Mouse (Mus musculus) intestine, embryonic 15.5 days (tissue): ENCODE data around the gene Ago1. TPM values are rescaled to one million over a fixed set of nuclear protein-coding genes. Genes with fewer than 3 reads are reported as not detected.
A peak's percentile ranks its signal among the peaks of the same experiment; 100 is the strongest.

Source experiments
- ATAC-seq: fragments of 200-750 bp; cut with Nextera tagmentation; 2 replicates; pipeline ENCODE4 v1.8.0; 2017; ENCODE audit warnings: moderate TSS enrichment, moderate library complexity
- H3K27ac ChIP-seq: fragments of 300-500 bp; sonication (generic); 2 replicates; pipeline ENCODE4 v1.5.1; 2015; ENCODE audit warnings: mild to moderate bottlenecking, inconsistent platforms
- H3K27me3 ChIP-seq: fragments of 300-500 bp; sonication (generic); replicated peaks from 2 replicates; pipeline ENCODE4 v1.6.1; 2015; ENCODE audit warnings: inconsistent platforms
- H3K36me3 ChIP-seq: fragments of 300-500 bp; sonication (generic); 2 replicates; pipeline ENCODE4 v1.6.1; 2015; ENCODE audit warnings: inconsistent platforms
- H3K4me1 ChIP-seq: fragments of 300-500 bp; sonication (generic); replicated peaks from 2 replicates; pipeline ENCODE4 v1.6.1; 2015; ENCODE audit warnings: inconsistent platforms
- H3K4me2 ChIP-seq: fragments of 300-500 bp; sonication (generic); replicated peaks from 2 replicates; pipeline ENCODE4 v1.6.1; 2015; ENCODE audit warnings: mild to moderate bottlenecking, inconsistent platforms
- H3K4me3 ChIP-seq: fragments of 300-500 bp; sonication (generic); replicated peaks from 2 replicates; pipeline ENCODE4 v1.5.1; 2015; ENCODE audit warnings: inconsistent platforms
- H3K9ac ChIP-seq: fragments of 300-500 bp; sonication (generic); 2 replicates; pipeline ENCODE4 v1.6.1; 2015; ENCODE audit warnings: inconsistent platforms
- H3K9me3 ChIP-seq: fragments of 300-500 bp; sonication (generic); 2 replicates; pipeline ENCODE4 v1.6.1; 2016; ENCODE audit warnings: inconsistent platforms
- WGBS: fragments of 180-500 bp; shearing (Covaris S2); methylation state at CpG from one replicate; pipeline ENCODE4 v1.1.7; 2015; 5-methylcytosine and 5-hydroxymethylcytosine counted together
- polyA plus RNA-seq: library from polyadenylated mRNA; unstranded; fragments of >200 nt; fragmentation: Nextera tagmentation; extraction: Ambion mirVana; gene quantifications from 2 replicates; pipeline ENCODE4 v1.2.1, GENCODE M21; 2015

Gene Ago1
- 3.5 and 4.5 TPM in 2 replicates for polyA plus RNA-seq

DNA sequence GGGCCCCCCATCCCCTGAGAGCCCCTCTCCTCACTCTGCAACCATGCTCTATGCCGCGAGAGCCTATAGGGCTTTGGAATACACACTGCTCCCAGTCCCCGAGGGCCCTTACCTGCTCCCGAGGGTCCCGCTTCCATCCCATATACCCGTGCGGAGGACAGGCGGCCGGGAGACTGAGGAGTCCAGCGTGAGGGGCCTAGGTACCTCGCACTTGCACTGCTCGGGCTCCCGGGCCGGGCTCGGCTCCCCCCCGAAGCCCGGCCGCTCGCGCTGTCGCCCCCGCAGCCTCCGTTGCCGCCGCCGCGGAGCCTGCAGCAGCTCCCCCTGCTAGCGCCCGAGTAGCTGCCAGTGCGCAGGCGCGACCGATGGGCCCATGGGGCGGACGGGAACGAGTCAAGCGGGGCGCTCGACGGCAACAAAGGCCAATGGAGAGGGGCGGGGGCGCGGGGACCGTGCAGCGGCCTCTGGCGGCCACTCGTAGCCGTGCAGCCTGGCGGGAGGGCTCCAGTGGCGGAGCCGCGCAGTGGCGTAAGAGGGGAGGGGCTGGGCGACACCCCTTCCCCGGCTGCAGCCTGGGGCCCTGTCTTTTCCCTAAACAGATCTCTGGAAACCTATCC, at the start of gene Ago1:
Gene Ago1 (minus strand): TSS at position 299 of the 617 bp plus-strand sequence.
- Histone ChIP-seq H3K4me3 (peak within 1 kb of the TSS; percentile 85), H3K4me2 (peak within 1 kb of the TSS; percentile 76), H3K27ac (peak within 1 kb of the TSS; percentile 83), H3K9me3 (no peaks in the 10 kb centered on the region), H3K27me3 (no peaks in the 10 kb centered on the region), H3K9ac (peak within 1 kb of the TSS; percentile 86), H3K36me3 (no peaks in the 10 kb centered on the region), H3K4me1 (peaks cover 27% of the 10 kb centered on the region)
- under 1% methylated on average over 54 of the region's 55 CpGs for WGBS
- ATAC-seq = peak; percentile 94

GRCm38 (mm10) chr4:126512308-126513066, 44.1 kb upstream of the Ago1 start:
- Histone ChIP-seq H3K4me2 (no peak overlapping the region), H3K36me3 (no peaks in the 10 kb centered on the region), H3K9ac (no peak overlapping the region), H3K4me1 (no peaks in the 10 kb centered on the region), H3K27ac (no peak overlapping the region), H3K9me3 (no peaks in the 10 kb centered on the region), H3K27me3 (no peaks in the 10 kb centered on the region), H3K4me3 (no peak overlapping the region)
- 85% methylated on average over 6 of the region's 6 CpGs for WGBS
- ATAC-seq = no peak

GRCm38 (mm10) chr4:126511013-126511412, 42.6 kb upstream of the Ago1 start:
- 87% methylated on average over 5 of the region's 5 CpGs for WGBS
- ATAC-seq = no peak

DNA sequence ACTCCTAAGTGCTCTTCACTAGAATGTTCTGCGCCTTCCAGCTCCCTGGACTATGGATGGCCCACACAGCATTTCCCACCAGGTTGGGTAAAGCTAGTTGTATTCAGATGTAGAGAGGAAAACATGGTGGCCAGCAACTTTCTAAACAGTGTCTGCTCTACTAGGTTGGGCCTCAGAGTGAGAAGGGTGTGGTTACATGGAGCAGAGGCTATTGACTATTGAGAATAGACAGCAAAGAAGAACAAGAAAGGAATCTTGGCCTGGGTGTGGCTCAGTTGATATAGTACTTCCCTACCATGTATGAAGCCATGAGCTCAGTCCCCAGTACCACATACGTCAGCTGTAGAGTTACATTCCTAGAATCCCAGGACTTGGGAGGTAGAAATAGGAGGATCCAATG, 40.7 kb upstream of the Ago1 start:
- no peak overlapping the region for H3K4me3 ChIP-seq
- H3K9me3 ChIP-seq = no peaks in the 10 kb centered on the region
- no peaks in the 10 kb centered on the region for H3K36me3 ChIP-seq
- ATAC-seq = peak; percentile 67
- 95% methylated on average over 2 of the region's 2 CpGs for WGBS
- no peak overlapping the region for H3K27ac ChIP-seq
- no peaks in the 10 kb centered on the region for H3K27me3 ChIP-seq
- no peak overlapping the region for H3K9ac ChIP-seq
- no peaks in the 10 kb centered on the region for H3K4me1 ChIP-seq
- H3K4me2 ChIP-seq = no peak overlapping the region

More at GRCm38 (mm10) chr4:126511013-126511412, 42.6 kb upstream of the Ago1 start:
- H3K27ac ChIP-seq = no peak overlapping the region
- no peaks in the 10 kb centered on the region for H3K36me3 ChIP-seq
- no peak overlapping the region for H3K4me2 ChIP-seq
- no peak overlapping the region for H3K9ac ChIP-seq
- H3K27me3 ChIP-seq = no peaks in the 10 kb centered on the region
- H3K9me3 ChIP-seq = no peaks in the 10 kb centered on the region
- H3K4me1 ChIP-seq = no peaks in the 10 kb centered on the region
- H3K4me3 ChIP-seq = no peak overlapping the region

GRCm38 (mm10) chr4:126508110-126508899, 39.9 kb upstream of the Ago1 start:
- no peaks in the 10 kb centered on the region for H3K27me3 ChIP-seq
- H3K4me2 ChIP-seq = no peak overlapping the region
- H3K4me3 ChIP-seq = no peak overlapping the region
- H3K9me3 ChIP-seq = no peaks in the 10 kb centered on the region
- 55% methylated on average over 14 of the region's 14 CpGs for WGBS
- no peak overlapping the region for H3K9ac ChIP-seq
- H3K27ac ChIP-seq = 0 out of 2 replicates have a peak overlapping the region, but pooled peaks have one; percentile 15
- no peaks in the 10 kb centered on the region for H3K4me1 ChIP-seq
- H3K36me3 ChIP-seq = no peaks in the 10 kb centered on the region
- peak; percentile 92 for ATAC-seq

GRCm38 (mm10) chr4:126502977-126503309, 34.6 kb upstream of the Ago1 start:
- H3K9me3 ChIP-seq = no peaks in the 10 kb centered on the region
- no peaks in the 10 kb centered on the region for H3K4me1 ChIP-seq
- H3K27me3 ChIP-seq = no peaks in the 10 kb centered on the region
- no peak overlapping the region for H3K27ac ChIP-seq
- H3K9ac ChIP-seq = no peak overlapping the region
- 56% methylated on average over 8 of the region's 8 CpGs for WGBS
- no peaks in the 10 kb centered on the region for H3K36me3 ChIP-seq
- H3K4me3 ChIP-seq = no peak overlapping the region
- no peak overlapping the region for H3K4me2 ChIP-seq
- ATAC-seq = no peak

GRCm38 (mm10) chr4:126502141-126502976, 34.0 kb upstream of the Ago1 start:
- H3K4me3 ChIP-seq = no peak overlapping the region
- no peaks in the 10 kb centered on the region for H3K27me3 ChIP-seq
- no peaks in the 10 kb centered on the region for H3K9me3 ChIP-seq
- no peak overlapping the region for H3K9ac ChIP-seq
- H3K4me1 ChIP-seq = no peaks in the 10 kb centered on the region
- H3K4me2 ChIP-seq = no peak overlapping the region
- ATAC-seq = no peak
- H3K27ac ChIP-seq = no peak overlapping the region
- WGBS = 66% methylated on average over 6 of the region's 6 CpGs
- no peaks in the 10 kb centered on the region for H3K36me3 ChIP-seq

- WGBS = 73% methylated on average over 1 of the region's 1 CpGs
- no peak overlapping the region for H3K4me3 ChIP-seq
Measured at GRCm38 (mm10) chr4:126498601-126499000, 30.2 kb upstream of the Ago1 start.

GRCm38 (mm10) chr4:126496963-126497362, 28.6 kb upstream of the Ago1 start:
- Histone ChIP-seq H3K4me2 (no peak overlapping the region), H3K27ac (no peak overlapping the region), H3K9me3 (no peaks in the 10 kb centered on the region), H3K4me1 (no peaks in the 10 kb centered on the region), H3K36me3 (no peaks in the 10 kb centered on the region), H3K27me3 (no peaks in the 10 kb centered on the region), H3K9ac (no peak overlapping the region), H3K4me3 (no peak overlapping the region)
- 72% methylated on average over 2 of the region's 2 CpGs for WGBS
- no peak for ATAC-seq

More at GRCm38 (mm10) chr4:126498601-126499000, 30.2 kb upstream of the Ago1 start:
- Histone ChIP-seq H3K27me3 (no peaks in the 10 kb centered on the region), H3K36me3 (no peaks in the 10 kb centered on the region), H3K9me3 (no peaks in the 10 kb centered on the region), H3K4me1 (no peaks in the 10 kb centered on the region), H3K4me2 (no peak overlapping the region), H3K9ac (no peak overlapping the region), H3K27ac (no peak overlapping the region)
- no peak for ATAC-seq

- H3K9ac ChIP-seq = no peak overlapping the region
- no peaks in the 10 kb centered on the region for H3K27me3 ChIP-seq
- H3K4me1 ChIP-seq = no peaks in the 10 kb centered on the region
- H3K4me3 ChIP-seq = no peak overlapping the region
- WGBS = 60% methylated on average over 5 of the region's 5 CpGs
- no peaks in the 10 kb centered on the region for H3K36me3 ChIP-seq
- ATAC-seq = no peak
- H3K9me3 ChIP-seq = no peaks in the 10 kb centered on the region
- H3K4me2 ChIP-seq = no peak overlapping the region
- peak overlapping the region; percentile 38; the same call in 1 of the 2 replicates for H3K27ac ChIP-seq
Measured at GRCm38 (mm10) chr4:126495942-126496790, 27.8 kb upstream of the Ago1 start.

- Histone ChIP-seq H3K27me3 (no peaks in the 10 kb centered on the region), H3K36me3 (no peaks in the 10 kb centered on the region), H3K4me3 (no peak overlapping the region), H3K9ac (no peak overlapping the region), H3K4me1 (no peaks in the 10 kb centered on the region), H3K4me2 (no peak overlapping the region), H3K27ac (0 out of 2 replicates have a peak overlapping the region, but pooled peaks have one; percentile 28), H3K9me3 (no peaks in the 10 kb centered on the region)
- ATAC-seq = no peak
- 58% methylated on average over 5 of the region's 5 CpGs for WGBS
Measured at GRCm38 (mm10) chr4:126495453-126495852, 27.1 kb upstream of the Ago1 start.
